Mouse (Mus musculus) G1E (cell line): ENCODE measurements around the gene Cdc73.

Experiments
- CTCF ChIP-seq: IDR thresholded peaks from 2 replicates; pipeline ENCODE4 v1.5.1; 2012; ENCODE audit warnings: low read depth, low read length, inconsistent platforms, mixed read lengths
- GATA1 ChIP-seq: IDR thresholded peaks from 2 replicates; pipeline ENCODE4 v1.6.1; 2012; ENCODE audit warnings: borderline replicate concordance, low read length, inconsistent platforms, mixed read lengths
- POLR2AphosphoS5 ChIP-seq: IDR thresholded peaks from 2 replicates; pipeline ENCODE4 v1.6.1; 2012; ENCODE audit warnings: low read depth, low read length, inconsistent platforms; ENCODE audit not compliant: insufficient replicate concordance
- TAL1 ChIP-seq: conservative IDR thresholded peaks from 2 replicates; pipeline ENCODE4 v1.6.1; 2012; ENCODE audit warnings: low read depth, low read length, inconsistent platforms, mixed read lengths

DNA sequence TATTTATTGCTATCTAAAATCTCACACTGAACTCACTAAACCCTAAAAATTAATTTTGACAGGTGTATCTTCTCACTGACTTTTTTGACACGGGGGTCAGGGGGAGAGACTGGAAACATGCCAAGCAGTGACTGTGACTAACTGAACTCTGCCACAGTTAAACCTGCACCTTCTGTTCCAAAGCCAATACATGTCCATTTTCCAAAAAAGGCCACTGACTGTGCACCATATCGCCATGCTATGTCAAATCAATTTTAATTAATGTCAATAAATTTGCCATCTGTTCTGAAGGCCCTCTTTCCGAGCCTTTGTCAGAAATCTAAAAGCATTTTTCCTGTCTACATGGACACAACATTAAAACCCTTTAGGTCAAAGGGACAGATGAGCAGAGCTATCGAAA is 57.3 kb downstream of the Cdc73 start:
- TF ChIP-seq CTCF (no peak), GATA1 (no peak), POLR2AphosphoS5 (no peak), TAL1 (no peak)
